Mouse (Mus musculus) limb, embryonic 10.5 days (tissue): ENCODE measurements at regions not wholly inside any gene's neighbourhood (a gene's known extent, or its start where the extent isn't known, plus 50 kb on each side); places are given as distances from the start of the nearest gene placed in this dataset.

Source experiments
- DNase-seq: peaks from one replicate; pipeline ENCODE4 v3.0.0-alpha.2; 2017; ENCODE audit warnings: low spot score
- H3K27ac ChIP-seq: fragments of 300-500 bp; sonication (generic); 2 replicates; pipeline ENCODE4 v1.5.1; 2016; ENCODE audit warnings: mild to moderate bottlenecking
- H3K27me3 ChIP-seq: fragments of 300-500 bp; sonication (generic); 2 replicates; pipeline ENCODE4 v1.6.1; 2016; ENCODE audit warnings: low read depth, mild to moderate bottlenecking; ENCODE audit not compliant: poor library complexity, severe bottlenecking
- H3K36me3 ChIP-seq: fragments of 300-500 bp; sonication (generic); 2 replicates; pipeline ENCODE4 v1.6.1; 2016; ENCODE audit warnings: mild to moderate bottlenecking, moderate library complexity
- H3K4me1 ChIP-seq: fragments of 300-500 bp; sonication (generic); 2 replicates; pipeline ENCODE4 v1.6.1; 2016
- H3K4me3 ChIP-seq: fragments of 300-500 bp; sonication (generic); 2 replicates; pipeline ENCODE4 v1.5.1; 2016; ENCODE audit warnings: mild to moderate bottlenecking, moderate library complexity
- H3K9me3 ChIP-seq: fragments of 300-500 bp; sonication (generic); replicated peaks from 2 replicates; pipeline ENCODE4 v1.6.1; 2016; ENCODE audit warnings: mild to moderate bottlenecking
- WGBS: fragments of 180-500 bp; shearing (Covaris S2); methylation state at CpG from one replicate; pipeline ENCODE4 v1.1.7; 2016; 5-methylcytosine and 5-hydroxymethylcytosine counted together

- Histone ChIP-seq H3K27ac (no peak overlapping the region), H3K36me3 (peaks cover 50% of the 10 kb centered on the region)
- DNase-seq = no peak
Observed at GRCm38 (mm10) chr17:47149662-47150061, 139.3 kb upstream of the Ubr2 start.

DNA sequence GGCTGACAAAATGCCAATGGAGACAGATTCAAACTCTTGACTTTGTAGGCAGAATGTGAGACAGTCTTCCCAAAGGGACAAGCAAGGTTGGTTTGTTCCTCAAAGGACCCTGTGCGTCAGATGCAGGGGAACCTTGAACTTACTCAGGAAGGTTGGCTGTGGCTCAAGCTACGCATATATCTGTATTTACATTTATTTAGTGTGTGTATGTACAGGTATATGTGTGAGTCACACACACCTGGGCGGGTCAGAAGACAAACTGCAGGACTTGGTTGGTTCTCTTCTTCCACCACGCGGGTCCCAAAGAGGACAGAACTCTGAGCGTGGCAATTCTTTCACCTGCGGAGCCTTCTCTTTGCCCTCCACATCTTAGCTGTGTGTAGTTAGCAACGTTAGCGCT is 138.8 kb upstream of the Ubr2 start:
- Histone ChIP-seq H3K4me3 (no peak overlapping the region), H3K36me3 (peaks cover 46% of the 10 kb centered on the region), H3K9me3 (no peaks in the 10 kb centered on the region), H3K27ac (no peak overlapping the region), H3K4me1 (peaks cover 48% of the 10 kb centered on the region), H3K27me3 (no peaks in the 10 kb centered on the region)
- no peak for DNase-seq
- 90% methylated on average over 9 of the region's 9 CpGs for WGBS

More at GRCm38 (mm10) chr17:47149662-47150061, 139.3 kb upstream of the Ubr2 start:
- Histone ChIP-seq H3K27me3 (no peaks in the 10 kb centered on the region), H3K4me1 (peaks cover 46% of the 10 kb centered on the region), H3K9me3 (no peaks in the 10 kb centered on the region), H3K4me3 (no peak overlapping the region)
- WGBS = 92% methylated on average over 13 of the region's 13 CpGs

- H3K27ac ChIP-seq = no peak overlapping the region
- 94% methylated on average over 4 of the region's 4 CpGs for WGBS
- peaks cover 55% of the 10 kb centered on the region for H3K4me1 ChIP-seq
- no peak overlapping the region for H3K4me3 ChIP-seq
- peaks cover 33% of the 10 kb centered on the region for H3K36me3 ChIP-seq
- no peak for DNase-seq
- H3K27me3 ChIP-seq = no peaks in the 10 kb centered on the region
- no peaks in the 10 kb centered on the region for H3K9me3 ChIP-seq
Observed at GRCm38 (mm10) chr17:47146640-47147039, 136.3 kb upstream of the Ubr2 start.

DNA sequence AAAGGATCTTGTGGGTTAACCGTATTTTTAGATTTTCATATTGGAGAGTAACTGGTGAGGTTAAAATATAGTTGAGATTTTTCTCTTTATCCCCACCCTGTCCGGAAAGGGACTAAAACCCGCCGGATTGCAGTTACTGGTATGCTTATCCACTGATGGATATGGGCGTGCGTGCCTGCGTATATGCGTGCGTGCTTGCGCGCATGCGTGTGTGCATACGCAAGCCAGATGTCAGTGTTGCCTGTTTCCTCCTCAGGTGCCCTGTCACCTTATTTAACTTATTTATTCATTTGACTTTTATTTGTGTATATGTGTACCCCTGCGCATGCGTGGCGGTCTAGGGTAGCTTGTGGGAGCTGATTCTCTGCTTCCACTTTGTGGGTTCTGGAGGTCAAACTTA is 135.2 kb upstream of the Ubr2 start:
- 95% methylated on average over 16 of the region's 16 CpGs for WGBS
- peaks cover 46% of the 10 kb centered on the region for H3K4me1 ChIP-seq
- H3K4me3 ChIP-seq = no peak overlapping the region

GRCm38 (mm10) chr17:47144996-47145395 is 134.6 kb upstream of the Ubr2 start:
- H3K27me3 ChIP-seq = no peaks in the 10 kb centered on the region
- DNase-seq = no peak
- no peaks in the 10 kb centered on the region for H3K9me3 ChIP-seq
- H3K36me3 ChIP-seq = peaks cover 31% of the 10 kb centered on the region
- no peak overlapping the region for H3K4me3 ChIP-seq
- 90% methylated on average over 9 of the region's 9 CpGs for WGBS
- peaks cover 42% of the 10 kb centered on the region for H3K4me1 ChIP-seq
- H3K27ac ChIP-seq = no peak overlapping the region

More for the DNA sequence above, 135.2 kb upstream of the Ubr2 start:
- peaks cover 33% of the 10 kb centered on the region for H3K36me3 ChIP-seq
- no peaks in the 10 kb centered on the region for H3K27me3 ChIP-seq
- no peaks in the 10 kb centered on the region for H3K9me3 ChIP-seq
- DNase-seq = no peak
- no peak overlapping the region for H3K27ac ChIP-seq

DNA sequence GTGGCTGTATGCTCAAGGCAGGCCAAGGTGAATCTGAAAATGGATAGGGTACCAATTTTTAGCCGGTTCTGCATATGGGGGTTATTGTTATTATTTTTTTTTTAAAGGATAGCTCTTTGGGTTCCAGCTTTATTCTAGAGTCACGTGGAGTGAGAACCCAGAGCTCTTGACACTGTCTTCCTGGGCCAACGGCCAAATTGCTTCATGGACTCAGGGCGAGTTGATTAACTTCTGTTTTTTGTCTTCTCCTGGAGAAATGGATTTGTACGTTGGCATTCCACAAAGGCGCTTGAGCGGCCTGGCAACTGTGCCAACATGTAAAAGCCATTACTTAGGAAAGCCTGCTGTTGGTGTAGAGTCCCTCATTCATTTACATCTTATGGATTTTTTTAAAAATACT is 134.1 kb upstream of the Ubr2 start:
- Histone ChIP-seq H3K4me1 (peaks cover 47% of the 10 kb centered on the region), H3K27me3 (no peaks in the 10 kb centered on the region), H3K36me3 (peaks cover 29% of the 10 kb centered on the region), H3K9me3 (no peaks in the 10 kb centered on the region), H3K27ac (no peak overlapping the region), H3K4me3 (no peak overlapping the region)
- 85% methylated on average over 7 of the region's 7 CpGs for WGBS
- no peak for DNase-seq

- WGBS = 89% methylated on average over 7 of the region's 7 CpGs
- Histone ChIP-seq H3K4me3 (no peak overlapping the region), H3K36me3 (peaks cover 25% of the 10 kb centered on the region), H3K9me3 (no peaks in the 10 kb centered on the region), H3K27ac (no peak overlapping the region), H3K27me3 (no peaks in the 10 kb centered on the region), H3K4me1 (peaks cover 53% of the 10 kb centered on the region)
- DNase-seq = no peak
Observed at GRCm38 (mm10) chr17:47143898-47144297, 133.5 kb upstream of the Ubr2 start.

GRCm38 (mm10) chr17:47142885-47143284 is 132.5 kb upstream of the Ubr2 start:
- H3K27me3 ChIP-seq = 0 out of 2 replicates have a peak, but pooled peaks cover 6% of the 10 kb centered on the region
- no peaks in the 10 kb centered on the region for H3K9me3 ChIP-seq
- H3K4me1 ChIP-seq = peaks cover 58% of the 10 kb centered on the region
- H3K27ac ChIP-seq = no peak overlapping the region
- peak overlapping the region; percentile 76 for H3K4me3 ChIP-seq
- no peak for DNase-seq
- 24% methylated on average over 7 of the region's 7 CpGs for WGBS
- H3K36me3 ChIP-seq = peaks cover 16% of the 10 kb centered on the region

DNA sequence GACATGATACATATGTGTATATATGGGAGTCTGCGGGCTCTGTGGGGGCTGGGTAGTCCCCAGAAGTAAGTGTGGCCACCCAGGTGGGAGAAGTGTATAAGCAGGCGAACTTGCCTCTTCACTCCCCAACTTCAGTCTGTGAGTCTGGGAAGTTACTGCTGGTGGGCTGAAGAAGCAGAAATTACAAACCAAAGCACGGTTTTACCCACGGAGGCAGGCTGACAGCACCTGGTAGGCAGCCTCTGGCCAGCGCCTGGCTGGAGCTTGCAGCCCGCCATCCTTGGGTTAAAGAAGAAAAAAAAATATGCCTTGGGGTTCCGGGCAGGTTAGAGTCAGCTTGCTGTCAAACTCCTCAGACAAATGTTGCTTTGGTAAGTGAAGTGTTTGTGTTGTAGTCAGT is 131.9 kb upstream of the Ubr2 start:
- Histone ChIP-seq H3K27ac (peak overlapping the region; percentile 98), H3K4me1 (peaks cover 52% of the 10 kb centered on the region), H3K36me3 (peaks cover 14% of the 10 kb centered on the region), H3K9me3 (no peaks in the 10 kb centered on the region), H3K27me3 (0 out of 2 replicates have a peak, but pooled peaks cover 6% of the 10 kb centered on the region), H3K4me3 (peak overlapping the region; percentile 76)
- WGBS = 7% methylated on average over 7 of the region's 7 CpGs
- DNase-seq = peak; percentile 40

- under 1% methylated on average over 12 of the region's 12 CpGs for WGBS
- H3K9me3 ChIP-seq = no peaks in the 10 kb centered on the region
- peaks cover 48% of the 10 kb centered on the region for H3K4me1 ChIP-seq
- H3K27me3 ChIP-seq = 0 out of 2 replicates have a peak, but pooled peaks cover 6% of the 10 kb centered on the region
- H3K27ac ChIP-seq = peak overlapping the region; percentile 98
- DNase-seq = peak; percentile 54
- peaks cover 14% of the 10 kb centered on the region for H3K36me3 ChIP-seq
- peak overlapping the region; percentile 76 for H3K4me3 ChIP-seq
Observed at GRCm38 (mm10) chr17:47141843-47142215, 131.5 kb upstream of the Ubr2 start.

- Histone ChIP-seq H3K4me3 (peak overlapping the region; percentile 76), H3K9me3 (no peaks in the 10 kb centered on the region), H3K27ac (peak overlapping the region; percentile 98), H3K36me3 (peaks cover 12% of the 10 kb centered on the region), H3K4me1 (peaks cover 45% of the 10 kb centered on the region), H3K27me3 (0 out of 2 replicates have a peak, but pooled peaks cover 6% of the 10 kb centered on the region)
- peak; percentile 85 for DNase-seq
- 2% methylated on average over 35 of the region's 35 CpGs for WGBS
Observed at GRCm38 (mm10) chr17:47140969-47141842, 130.8 kb upstream of the Ubr2 start.

GRCm38 (mm10) chr17:47140241-47140968 is 130.0 kb upstream of the Ubr2 start:
- 0 out of 2 replicates have a peak, but pooled peaks cover 6% of the 10 kb centered on the region for H3K27me3 ChIP-seq
- peak; percentile 82 for DNase-seq
- peaks cover 45% of the 10 kb centered on the region for H3K4me1 ChIP-seq
- no peaks in the 10 kb centered on the region for H3K9me3 ChIP-seq
- under 1% methylated on average over 41 of the region's 53 CpGs for WGBS
- H3K4me3 ChIP-seq = peak overlapping the region; percentile 76
- H3K27ac ChIP-seq = peak overlapping the region; percentile 98
- 0 out of 2 replicates have a peak, but pooled peaks cover 4% of the 10 kb centered on the region for H3K36me3 ChIP-seq
